Mouse (Mus musculus): Measurements from ENCODE around the gene Rnaseh2a. TPM values are rescaled to one million over a fixed set of nuclear protein-coding genes. Genes with fewer than 3 reads are reported as not detected.
A peak's percentile ranks its signal among the peaks of the same experiment; 100 is the strongest.

Rnaseh2a gene
- polyA plus RNA-seq, 1 experiment from 2014 or later = 67.1 TPM

- Histone ChIP-seq H3K4me2 (ENCODE audit: low read depth, low read length) (peak overlapping the region; percentile 96), H3K27me3 (ENCODE audit: insufficient read depth, low read length) (no peaks in the 10 kb centered on the region), H3K4me1 (ENCODE audit: insufficient read depth) (peaks cover 74% of the 10 kb centered on the region), H3K27ac (ENCODE audit: low read depth) (peak overlapping the region; percentile 98), H3K36me3 (replicated peaks; ENCODE audit: insufficient read depth, low read length) (peaks cover 23% of the 10 kb centered on the region), H3K4me3 (ENCODE audit: low read depth, low read length) (peak overlapping the region; percentile 70), H3K9ac (replicated peaks) (peak overlapping the region; percentile 93), H3K9me3 (ENCODE audit: low read length) (no peaks in the 10 kb centered on the region)
- ATAC-seq (no peak), DNase-seq (peak; percentile 80)
- TF ChIP-seq CTCF (IDR thresholded peaks at IDR 0.05; ENCODE audit: low read depth) (no peak), EP300 (IDR thresholded peaks at IDR 0.05; ENCODE audit: low read depth) (no peak)
- WGBS (ENCODE audit: insufficient replicate concordance) = under 1% methylated on average over 70 of the region's 70 CpGs
Measured at GRCm38 (mm10) chr8:84977435-84978247, 8.1 kb upstream of the Rnaseh2a start.

GRCm38 (mm10) chr8:84976763-84977434 lies 7.3 kb upstream of the Rnaseh2a start:
- Histone ChIP-seq H3K9ac (replicated peaks) (peak overlapping the region; percentile 93), H3K4me3 (ENCODE audit: low read depth, low read length) (peak overlapping the region; percentile 70), H3K4me1 (ENCODE audit: insufficient read depth) (peaks cover 66% of the 10 kb centered on the region), H3K27me3 (ENCODE audit: insufficient read depth, low read length) (no peaks in the 10 kb centered on the region), H3K27ac (ENCODE audit: low read depth) (peak overlapping the region; percentile 98), H3K9me3 (ENCODE audit: low read length) (no peaks in the 10 kb centered on the region), H3K36me3 (replicated peaks; ENCODE audit: insufficient read depth, low read length) (peaks cover 31% of the 10 kb centered on the region), H3K4me2 (ENCODE audit: low read depth, low read length) (peak overlapping the region; percentile 96)
- WGBS (ENCODE audit: insufficient replicate concordance) = under 1% methylated on average over 25 of the region's 25 CpGs
- ATAC-seq = no peak
- no peak for DNase-seq
- TF ChIP-seq CTCF (IDR thresholded peaks at IDR 0.05; ENCODE audit: low read depth) (no peak), EP300 (IDR thresholded peaks at IDR 0.05; ENCODE audit: low read depth) (no peak)

- Histone ChIP-seq H3K27ac (ENCODE audit: low read depth) (peak overlapping the region; percentile 98), H3K27me3 (ENCODE audit: insufficient read depth, low read length) (no peaks in the 10 kb centered on the region), H3K36me3 (replicated peaks; ENCODE audit: insufficient read depth, low read length) (peaks cover 38% of the 10 kb centered on the region), H3K4me3 (ENCODE audit: low read depth, low read length) (peak overlapping the region; percentile 70), H3K4me1 (ENCODE audit: insufficient read depth) (peaks cover 59% of the 10 kb centered on the region), H3K4me2 (ENCODE audit: low read depth, low read length) (peak overlapping the region; percentile 96), H3K9ac (replicated peaks) (peak overlapping the region; percentile 93), H3K9me3 (ENCODE audit: low read length) (no peaks in the 10 kb centered on the region)
- ATAC-seq = peak; percentile 62
- TF ChIP-seq EP300 (IDR thresholded peaks at IDR 0.05; ENCODE audit: low read depth) = no peak
- peak; percentile 29 for TF ChIP-seq CTCF (IDR thresholded peaks at IDR 0.05; ENCODE audit: low read depth)
- DNase-seq = peak; percentile 97
- 1% methylated on average over 40 of the region's 61 CpGs for WGBS (ENCODE audit: insufficient replicate concordance)
Measured at GRCm38 (mm10) chr8:84976031-84976762, 6.6 kb upstream of the Rnaseh2a start.

GRCm38 (mm10) chr8:84975434-84975833 lies 5.9 kb upstream of the Rnaseh2a start:
- WGBS (ENCODE audit: insufficient replicate concordance) = 33% methylated on average over 7 of the region's 7 CpGs
- peak overlapping the region; percentile 98 for H3K27ac ChIP-seq (ENCODE audit: low read depth)

GRCm38 (mm10) chr8:84974543-84975142 lies 5.1 kb upstream of the Rnaseh2a start:
- Histone ChIP-seq H3K27me3 (ENCODE audit: insufficient read depth, low read length) (no peaks in the 10 kb centered on the region), H3K4me3 (ENCODE audit: low read depth, low read length) (peak overlapping the region; percentile 70; the same call in 1 of the 2 replicates), H3K9ac (replicated peaks) (peak overlapping the region; percentile 93), H3K9me3 (ENCODE audit: low read length) (no peaks in the 10 kb centered on the region), H3K27ac (ENCODE audit: low read depth) (peak overlapping the region; percentile 98), H3K4me2 (ENCODE audit: low read depth, low read length) (peak overlapping the region; percentile 96), H3K36me3 (replicated peaks; ENCODE audit: insufficient read depth, low read length) (peaks cover 39% of the 10 kb centered on the region), H3K4me1 (ENCODE audit: insufficient read depth) (peaks cover 49% of the 10 kb centered on the region)
- ATAC-seq (no peak), DNase-seq (no peak)
- TF ChIP-seq EP300 (IDR thresholded peaks at IDR 0.05; ENCODE audit: low read depth) (no peak), CTCF (IDR thresholded peaks at IDR 0.05; ENCODE audit: low read depth) (no peak)
- WGBS (ENCODE audit: insufficient replicate concordance) = 72% methylated on average over 8 of the region's 8 CpGs

More at GRCm38 (mm10) chr8:84975434-84975833, 5.9 kb upstream of the Rnaseh2a start:
- Histone ChIP-seq H3K4me3 (ENCODE audit: low read depth, low read length) (peak overlapping the region; percentile 70), H3K36me3 (replicated peaks; ENCODE audit: insufficient read depth, low read length) (peaks cover 39% of the 10 kb centered on the region), H3K27me3 (ENCODE audit: insufficient read depth, low read length) (no peaks in the 10 kb centered on the region), H3K9me3 (ENCODE audit: low read length) (no peaks in the 10 kb centered on the region), H3K4me1 (ENCODE audit: insufficient read depth) (peaks cover 52% of the 10 kb centered on the region), H3K4me2 (ENCODE audit: low read depth, low read length) (peak overlapping the region; percentile 96), H3K9ac (replicated peaks) (peak overlapping the region; percentile 93)
- peak; percentile 82 for DNase-seq
- ATAC-seq = no peak
- TF ChIP-seq EP300 (IDR thresholded peaks at IDR 0.05; ENCODE audit: low read depth) (0 out of 2 replicates have a peak, but pooled peaks have one; percentile 33), CTCF (IDR thresholded peaks at IDR 0.05; ENCODE audit: low read depth) (peak; percentile 96)

All from liver, postnatal 0 days (tissue).